In genomic region chr8:87660916-87661910, GRCm38 (mm10) we compare ENCODE assay signal across 9 mouse cellular contexts.
A peak's percentile ranks its signal among the peaks of the same experiment; 100 is the strongest.
DNase-seq lines count a peak whose midpoint lies in the region; ATAC-seq and TF ChIP-seq lines count a peak whose summit lies in the region.
"Had no signal": no experiment of that assay in that cellular context is flagged by ENCODE, and none has a peak within 500 bp of the region (broad histone marks: within the 10 kb centered on the region; RNA-seq: fewer than 3 reads in every experiment).

No protein-coding gene starts in this region.

- ATAC-seq in heart, embryonic 12.5 days (ENCODE audit: insufficient number of reproducible peaks, low FRiP score), result no peak
- no peak for ATAC-seq in forebrain, embryonic 15.5 days (replicated peaks)
- ATAC-seq in megakaryocyte progenitor cell, adult 5-6 weeks (replicated peaks; ENCODE audit: poor library complexity), result no peak

- H3K9me3 ChIP-seq in heart, embryonic 12.5 days (replicated peaks), result no peaks in the 10 kb centered on the region
- no peaks in the 10 kb centered on the region for H3K9me3 ChIP-seq in E14TG2a.4 (ENCODE audit: low read length)
- no peaks in the 10 kb centered on the region for H3K9me3 ChIP-seq in forebrain, embryonic 15.5 days

- H3K4me1 ChIP-seq in heart, embryonic 12.5 days (replicated peaks), result peaks cover 35% of the 10 kb centered on the region
- H3K4me1 ChIP-seq in E14TG2a.4 (replicated peaks; ENCODE audit: low read depth, low read length), result peaks cover 48% of the 10 kb centered on the region
- H3K4me1 ChIP-seq in forebrain, embryonic 15.5 days, result peaks cover 53% of the 10 kb centered on the region

- TF ChIP-seq CTCF in E14TG2a.4 (conservative IDR thresholded peaks at IDR 0.05; ENCODE audit: low read length), result no peak

- intact Hi-C loops in left cerebral cortex, postnatal 36 days (cut with DNase I), result no loop called here

- no peak overlapping the region for H3K27ac ChIP-seq in heart, embryonic 12.5 days (ENCODE audit: poor library complexity, severe bottlenecking)
- 0 out of 2 replicates have a peak overlapping the region, but pooled peaks have one; percentile 32 for H3K27ac ChIP-seq in forebrain, embryonic 15.5 days (replicated peaks)

- H3K4me2 ChIP-seq in heart, embryonic 12.5 days, result peak overlapping the region; percentile 68
- H3K4me2 ChIP-seq in forebrain, embryonic 15.5 days (replicated peaks), result peak overlapping the region; percentile 48

- no peak for DNase-seq in heart, adult 9 months (ENCODE audit: low spot score in 2 of 2)
- DNase-seq in lung, postnatal 4 days, result peak; percentile 20 to 68
- DNase-seq in left cerebral cortex, postnatal 36 days (ENCODE audit: low spot score in 2 of 2), result no peak
- no peak for DNase-seq in right cerebral cortex, adult 18-20 months
- DNase-seq: right cerebral cortex, postnatal 14 days had no signal

- H3K36me3 ChIP-seq in heart, embryonic 12.5 days, result no peaks in the 10 kb centered on the region
- H3K36me3 ChIP-seq in E14TG2a.4 (ENCODE audit: insufficient read depth, low read length), result no peaks in the 10 kb centered on the region; the same call in 1 of the 2 replicates
- H3K36me3 ChIP-seq in forebrain, embryonic 15.5 days, result no peaks in the 10 kb centered on the region

- H3K4me3 ChIP-seq in heart, embryonic 12.5 days, result peak overlapping the region; percentile 34
- H3K4me3 ChIP-seq in E14TG2a.4 (replicated peaks; ENCODE audit: low read length), result peak overlapping the region; percentile 61
- H3K4me3 ChIP-seq in forebrain, embryonic 15.5 days, result peak overlapping the region; percentile 25; the same call in 1 of the 2 replicates

- H3K27me3 ChIP-seq in heart, embryonic 12.5 days (replicated peaks), result peaks cover 59% of the 10 kb centered on the region
- peaks cover 55% of the 10 kb centered on the region for H3K27me3 ChIP-seq in E14TG2a.4 (ENCODE audit: insufficient read depth, low read length)
- H3K27me3 ChIP-seq in forebrain, embryonic 15.5 days, result 0 out of 2 replicates have a peak, but pooled peaks cover 4% of the 10 kb centered on the region

- H3K9ac ChIP-seq in heart, embryonic 12.5 days, result no peak overlapping the region
- 0 out of 2 replicates have a peak overlapping the region, but pooled peaks have one; percentile 31 for H3K9ac ChIP-seq in forebrain, embryonic 15.5 days (replicated peaks)

- 14% methylated on average over 34 of the region's 34 CpGs for WGBS in heart, embryonic 12.5 days
- WGBS in forebrain, embryonic 15.5 days, result 14% methylated on average over 34 of the region's 34 CpGs

Comparison
In these comparisons a context has a peak if more than half of its experiments do, and no peak if none do; other contexts are left out.
1. DNase-seq: peak in lung, postnatal 4 days (2 of 2); none in heart, adult 9 months (0 of 2), left cerebral cortex, postnatal 36 days (0 of 2) and right cerebral cortex, adult 18-20 months (single experiment).
2. Peak in every context shown above with its lines, with median percentiles within 50 percentile points of each other: H3K4me3 ChIP-seq.